Mouse (Mus musculus) MEL (cell line): ENCODE results near the gene Snupn. TPM values are rescaled to one million over a fixed set of nuclear protein-coding genes. Genes with fewer than 3 reads are reported as not detected.

Source experiments
- DNase-seq: peaks from one replicate; pipeline ENCODE4 v3.0.0; 2011; ENCODE audit warnings: low read depth, low spot score
- H3K27ac ChIP-seq: 2 replicates; pipeline ENCODE4 v1.5.1; 2012; ENCODE audit warnings: low read depth, mild to moderate bottlenecking, control low read depth, low read length, moderate library complexity; ENCODE audit not compliant: control insufficient read depth
- H3K27me3 ChIP-seq, 2 experiments: fragments of 150-350 bp in 1 of 2; sonication (generic) in 1 of 2; 2 replicates each; pipeline ENCODE4 v1.6.1; 2012; ENCODE audit warnings: low read length in 2 of 2, mild to moderate bottlenecking in 2 of 2, improper control_type of control experiment in 1 of 2, moderate library complexity in 1 of 2; ENCODE audit not compliant: insufficient read depth in 2 of 2, control insufficient read depth in 1 of 2
- H3K36me3 ChIP-seq, 2 experiments: 2 replicates each; pipeline ENCODE4 v1.6.1; 2012 to 2014; ENCODE audit warnings: low read length in 2 of 2, improper control_type of control experiment in 1 of 2, inconsistent platforms in 1 of 2, mild to moderate bottlenecking in 1 of 2; ENCODE audit not compliant: insufficient read depth in 2 of 2, control insufficient read depth in 1 of 2
- H3K4me1 ChIP-seq, 2 experiments: fragments of 150-350 bp in 1 of 2; sonication (generic) in 1 of 2; 2 replicates each; pipeline ENCODE4 v1.6.1; 2012; ENCODE audit warnings: low read length in 2 of 2, improper control_type of control experiment in 1 of 2, mild to moderate bottlenecking in 1 of 2; ENCODE audit not compliant: insufficient read depth in 2 of 2, control insufficient read depth in 1 of 2
- H3K4me3 ChIP-seq, 2 experiments: fragments of 150-350 bp in 1 of 2; sonication (generic) in 1 of 2; 2 replicates each; pipeline ENCODE4 v1.5.1; 2012; ENCODE audit warnings: low read depth in 2 of 2, low read length in 2 of 2, mild to moderate bottlenecking in 2 of 2, moderate library complexity in 2 of 2, control low read depth in 1 of 2, improper control_type of control experiment in 1 of 2; ENCODE audit not compliant: control insufficient read depth in 1 of 2, insufficient read depth in 1 of 2
- H3K79me2 ChIP-seq: 2 replicates; pipeline ENCODE4 v1.6.1; 2012; ENCODE audit warnings: mild to moderate bottlenecking, low read length, moderate library complexity; ENCODE audit not compliant: control insufficient read depth, poor library complexity, insufficient read depth
- H3K9ac ChIP-seq: 2 replicates; pipeline ENCODE4 v1.6.1; 2012; ENCODE audit warnings: low read depth, mild to moderate bottlenecking, control low read depth, low read length, moderate library complexity; ENCODE audit not compliant: control insufficient read depth, poor library complexity, severe bottlenecking
- H3K9me3 ChIP-seq: fragments of 150-350 bp; sonication (generic); replicated peaks from 2 replicates; pipeline ENCODE4 v1.6.1; 2012; ENCODE audit warnings: mild to moderate bottlenecking, low read length, improper control_type of control experiment, moderate library complexity; ENCODE audit not compliant: insufficient read depth
- BHLHE40 ChIP-seq: IDR thresholded peaks from 2 replicates; pipeline ENCODE4 v1.6.1; 2012; ENCODE audit warnings: low read depth, mild to moderate bottlenecking, inconsistent platforms, low read length, improper control_type of control experiment, borderline replicate concordance
- CTCF ChIP-seq, 3 experiments: IDR thresholded peaks in 2 of 3; conservative IDR thresholded peaks in 1 of 3; 2 replicates each; pipeline ENCODE4 v1.5.1; 2011 to 2012; ENCODE audit warnings: low read length in 3 of 3, low read depth in 2 of 3, mild to moderate bottlenecking in 2 of 3, improper control_type of control experiment in 1 of 3, inconsistent platforms in 1 of 3, mixed read lengths in 1 of 3, moderate library complexity in 1 of 3; ENCODE audit not compliant: control insufficient read depth in 1 of 3, insufficient read depth in 1 of 3, poor library complexity in 1 of 3, severe bottlenecking in 1 of 3
- ELF1 ChIP-seq: IDR thresholded peaks from 2 replicates; pipeline ENCODE4 v1.6.1; 2014; ENCODE audit warnings: low read depth, mild to moderate bottlenecking, inconsistent platforms, low read length, improper control_type of control experiment, moderate library complexity
- EP300 ChIP-seq, 2 experiments: IDR thresholded peaks; 2 replicates each; pipeline ENCODE4 v1.6.1; 2011; ENCODE audit warnings: improper control_type of control experiment in 2 of 2, low read length in 2 of 2, low read depth in 1 of 2, mild to moderate bottlenecking in 1 of 2
- ETS1 ChIP-seq: IDR thresholded peaks from 2 replicates; pipeline ENCODE4 v1.6.1; 2012; ENCODE audit warnings: low read depth, mild to moderate bottlenecking, inconsistent platforms, low read length, improper control_type of control experiment, moderate library complexity
- GATA1 ChIP-seq: IDR thresholded peaks from 2 replicates; pipeline ENCODE4 v1.6.1; 2011; ENCODE audit warnings: low read depth, low read length, improper control_type of control experiment
- HCFC1 ChIP-seq: IDR thresholded peaks from 2 replicates; pipeline ENCODE4 v1.6.1; 2012; ENCODE audit warnings: low read depth, mild to moderate bottlenecking, inconsistent platforms, low read length, improper control_type of control experiment, moderate library complexity
- JUND ChIP-seq: IDR thresholded peaks from 2 replicates; pipeline ENCODE4 v1.6.1; 2011; ENCODE audit warnings: low read depth, mild to moderate bottlenecking, improper control_type of control experiment, low read length
- MAFK ChIP-seq: IDR thresholded peaks from 2 replicates; pipeline ENCODE4 v1.6.1; 2011; ENCODE audit warnings: low read depth, mild to moderate bottlenecking, low read length, improper control_type of control experiment, borderline replicate concordance
- MAX ChIP-seq: IDR thresholded peaks from 2 replicates; pipeline ENCODE4 v1.6.1; 2011; ENCODE audit warnings: low read length, improper control_type of control experiment
- MXI1 ChIP-seq: IDR thresholded peaks from 2 replicates; pipeline ENCODE4 v1.6.1; 2011; ENCODE audit warnings: mild to moderate bottlenecking, low read depth, low read length, improper control_type of control experiment
- MYB ChIP-seq: IDR thresholded peaks from 2 replicates; pipeline ENCODE4 v1.6.1; 2011; ENCODE audit warnings: mild to moderate bottlenecking, low read depth, low read length, improper control_type of control experiment
- MYC ChIP-seq: IDR thresholded peaks from 2 replicates; pipeline ENCODE4 v1.6.1; 2011; ENCODE audit warnings: low read depth, mild to moderate bottlenecking, low read length, improper control_type of control experiment, moderate library complexity
- NELFE ChIP-seq: IDR thresholded peaks from 2 replicates; pipeline ENCODE4 v1.6.1; 2011; ENCODE audit warnings: low read depth, low read length, improper control_type of control experiment
- NRF1 ChIP-seq: IDR thresholded peaks from 2 replicates; pipeline ENCODE4 v1.6.1; 2014; ENCODE audit warnings: low read depth, mild to moderate bottlenecking, inconsistent platforms, low read length, improper control_type of control experiment, moderate library complexity; ENCODE audit not compliant: poor library complexity, insufficient read depth, severe bottlenecking
- POLR2A ChIP-seq, 2 experiments: IDR thresholded peaks; 2 replicates each; pipeline ENCODE4 v1.6.1; 2011 to 2012; ENCODE audit warnings: low read length in 2 of 2, mild to moderate bottlenecking in 2 of 2, control low read depth in 1 of 2, improper control_type of control experiment in 1 of 2, low read depth in 1 of 2, moderate library complexity in 1 of 2; ENCODE audit not compliant: control insufficient read depth in 1 of 2, insufficient read depth in 1 of 2, poor library complexity in 1 of 2
- POLR2AphosphoS2 ChIP-seq: IDR thresholded peaks from 2 replicates; pipeline ENCODE4 v1.6.1; 2011; ENCODE audit warnings: low read length, improper control_type of control experiment
- POLR2AphosphoS5 ChIP-seq: IDR thresholded peaks from 2 replicates; pipeline ENCODE4 v1.6.1; 2012; ENCODE audit warnings: low read depth, borderline replicate concordance, mild to moderate bottlenecking, inconsistent platforms, low read length, moderate library complexity, mixed read lengths
- RAD21 ChIP-seq: IDR thresholded peaks from 2 replicates; pipeline ENCODE4 v1.6.1; 2011; ENCODE audit warnings: mild to moderate bottlenecking, low read depth, low read length, improper control_type of control experiment
- RCOR1 ChIP-seq: IDR thresholded peaks from 2 replicates; pipeline ENCODE4 v1.6.1; 2012; ENCODE audit warnings: low read depth, mild to moderate bottlenecking, inconsistent platforms, low read length, improper control_type of control experiment
- SIN3A ChIP-seq: IDR thresholded peaks from 2 replicates; pipeline ENCODE4 v1.6.1; 2012; ENCODE audit warnings: low read length, improper control_type of control experiment, inconsistent platforms
- TAL1 ChIP-seq: IDR thresholded peaks from 2 replicates; pipeline ENCODE4 v1.6.1; 2012; ENCODE audit warnings: mild to moderate bottlenecking, inconsistent platforms, low read length, moderate library complexity, mixed read lengths
- TBP ChIP-seq: IDR thresholded peaks from 2 replicates; pipeline ENCODE4 v1.8.0; 2011; ENCODE audit warnings: low read depth, low read length, improper control_type of control experiment
- TCF12 ChIP-seq: IDR thresholded peaks from 2 replicates; pipeline ENCODE4 v1.6.1; 2014; ENCODE audit warnings: low read depth, mild to moderate bottlenecking, inconsistent platforms, low read length, improper control_type of control experiment, moderate library complexity
- UBTF ChIP-seq: IDR thresholded peaks from 2 replicates; pipeline ENCODE4 v1.6.1; 2012; ENCODE audit warnings: low read depth, mild to moderate bottlenecking, inconsistent platforms, low read length, improper control_type of control experiment, moderate library complexity, borderline replicate concordance; ENCODE audit not compliant: insufficient read depth
- USF1 ChIP-seq: IDR thresholded peaks from 2 replicates; pipeline ENCODE4 v1.6.1; 2014; ENCODE audit warnings: low read depth, mild to moderate bottlenecking, inconsistent platforms, low read length, improper control_type of control experiment, moderate library complexity
- ZC3H11A ChIP-seq: IDR thresholded peaks from 2 replicates; pipeline ENCODE4 v1.6.1; 2012; ENCODE audit warnings: low read depth, mild to moderate bottlenecking, inconsistent platforms, low read length, improper control_type of control experiment
- ZKSCAN1 ChIP-seq: IDR thresholded peaks from 2 replicates; pipeline ENCODE4 v1.6.1; 2012; ENCODE audit warnings: low read depth, mild to moderate bottlenecking, inconsistent platforms, low read length, improper control_type of control experiment, moderate library complexity
- ZNF384 ChIP-seq: IDR thresholded peaks from 2 replicates; pipeline ENCODE4 v1.6.1; 2012; ENCODE audit warnings: low read depth, mild to moderate bottlenecking, inconsistent platforms, low read length, improper control_type of control experiment
- polyA plus RNA-seq, 2 experiments: library from polyadenylated mRNA; stranded (reverse) in 1 of 2; unstranded in 1 of 2; fragments of >175 nt in 1 of 2; fragments of >200 nt in 1 of 2; gene quantifications; 2 replicates each; pipeline versions ENCODE4 v1.2.1 to v1.2.4; 2012; ENCODE audit warnings: low replicate concordance in 2 of 2, low read depth in 1 of 2; ENCODE audit not compliant: insufficient read length in 2 of 2, insufficient read depth in 1 of 2, missing spikeins in 1 of 2
- total RNA-seq: library from RNA; depleted of rRNA; stranded (reverse); fragments of 300-350 nt; gene quantifications from 2 replicates; pipeline ENCODE4 v1.2.3, GENCODE M21; 2012

Snupn gene
- total and polyA plus RNA-seq, 3 experiments = 14.6 to 14.7 TPM; not detected in 1

DNA sequence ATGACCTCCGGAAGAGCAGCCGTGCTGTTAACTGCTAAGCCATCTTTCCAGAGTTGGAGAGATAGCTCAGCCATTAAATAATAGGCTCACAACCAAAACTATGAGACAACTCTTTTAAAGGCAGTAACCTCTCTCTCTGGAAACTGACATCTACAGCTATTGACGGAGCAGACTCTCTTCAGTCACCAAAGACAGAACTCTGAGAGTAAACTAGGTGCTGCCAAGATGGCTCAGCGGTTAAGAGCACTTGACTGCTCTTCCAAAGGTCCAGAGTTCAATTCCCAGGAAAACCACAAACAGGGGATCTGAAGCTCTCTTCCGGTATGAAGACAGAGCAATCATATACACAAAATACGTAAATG is 13.8 kb upstream of the Snupn start:
- DNase-seq = no peak
- H3K27ac ChIP-seq = peak overlapping the region; percentile 80
- H3K27me3 ChIP-seq = no peaks in the 10 kb centered on the region
- H3K4me1 ChIP-seq = peaks cover 0 to 4% of the 10 kb centered on the region in 2 experiments
- H3K79me2 ChIP-seq = peaks cover 23% of the 10 kb centered on the region
- TF ChIP-seq ZC3H11A (no peak), TBP (peak; percentile 97)
- H3K36me3 ChIP-seq = peaks cover 0 to 20% of the 10 kb centered on the region in 2 experiments; a peak in 2 of 4 replicates
- peak overlapping the region; percentile 66 for H3K9ac ChIP-seq
- peak overlapping the region; percentile 34 to 59 for H3K4me3 ChIP-seq
- no peaks in the 10 kb centered on the region for H3K9me3 ChIP-seq

DNA sequence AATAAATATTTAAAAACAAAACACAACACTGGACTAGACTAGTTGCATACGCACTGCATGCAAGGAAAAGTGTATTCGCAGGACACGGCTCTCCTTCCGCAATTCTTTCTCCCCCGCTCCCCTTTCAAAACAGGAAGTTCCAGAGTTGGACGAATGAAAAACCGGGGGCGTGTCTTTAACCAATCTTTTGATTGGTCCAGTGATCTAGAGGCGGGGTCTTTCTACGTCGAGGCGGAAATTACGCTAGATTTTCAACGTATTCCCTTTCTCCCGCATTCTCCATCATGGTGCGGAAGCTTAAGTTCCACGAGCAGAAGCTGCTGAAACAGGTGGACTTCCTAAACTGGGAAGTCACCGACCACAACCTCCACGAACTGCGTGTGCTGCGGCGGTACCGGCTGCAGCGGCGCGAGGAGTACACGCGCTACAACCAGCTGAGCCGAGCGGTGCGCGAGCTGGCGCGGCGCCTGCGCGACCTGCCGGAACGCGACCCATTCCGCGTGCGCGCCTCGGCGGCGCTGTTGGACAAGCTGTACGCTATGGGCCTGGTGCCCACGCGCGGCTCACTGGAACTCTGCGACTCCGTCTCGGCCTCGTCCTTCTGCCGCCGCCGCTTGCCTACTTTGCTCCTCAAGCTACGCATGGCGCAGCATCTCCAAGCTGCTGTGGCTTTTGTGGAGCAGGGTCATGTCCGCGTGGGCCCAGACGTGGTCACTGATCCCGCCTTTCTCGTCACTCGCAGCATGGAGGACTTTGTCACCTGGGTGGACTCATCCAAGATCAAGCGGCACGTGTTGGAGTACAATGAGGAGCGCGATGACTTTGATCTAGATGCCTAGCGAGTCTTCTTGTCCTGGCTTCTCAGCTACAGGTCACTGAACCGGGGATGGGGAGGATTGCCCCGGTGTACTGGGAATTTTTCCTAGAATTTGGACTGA is 13.2 kb upstream of the Snupn start, which contains the start of gene Imp3:
TSS of gene Imp3 (plus strand) at position 253 of the 938 bp plus-strand sequence.
- Histone ChIP-seq H3K4me1 (peaks cover 0 to 4% of the 10 kb centered on the region in 2 experiments), H3K36me3 (peaks cover 0 to 18% of the 10 kb centered on the region in 2 experiments; a peak in 2 of 4 replicates), H3K9me3 (no peaks in the 10 kb centered on the region), H3K9ac (peak within 1 kb of the TSS; percentile 94), H3K27me3 (no peaks in the 10 kb centered on the region), H3K4me3 (peak within 1 kb of the TSS; percentile 97 to 99), H3K79me2 (peaks cover 23% of the 10 kb centered on the region), H3K27ac (peak within 1 kb of the TSS; percentile 86)
- peak; percentile 98 for DNase-seq
- no peak for TF ChIP-seq RAD21
- no peak for TF ChIP-seq MAFK
- TF ChIP-seq MYC = peak; percentile 82
- peak; percentile 92 for TF ChIP-seq NELFE
- TF ChIP-seq NRF1 = peak; percentile 71
- peak; percentile 79 for TF ChIP-seq TBP
- TF ChIP-seq ETS1 = no peak; the same call in 1 of the 2 replicates
- no peak for TF ChIP-seq TAL1
- TF ChIP-seq MXI1 = peak; percentile 89
- TF ChIP-seq SIN3A = peak; percentile 92
- no peak for TF ChIP-seq JUND
- peak in 2 of 3 experiments; percentile 5 to 34; a peak in 2 of 6 replicates for TF ChIP-seq CTCF (IDR thresholded peaks at IDR 0.05 in 2 of 3, conservative IDR thresholded peaks at IDR 0.05 in 1 of 3; ENCODE audit: control insufficient read depth in 1 of 3, insufficient read depth in 1 of 3, low read depth in 2 of 3, low read length in 3 of 3, poor library complexity in 1 of 3, severe bottlenecking in 1 of 3)
- TF ChIP-seq ELF1 = peak; percentile 97
- peak; percentile 15 for TF ChIP-seq TCF12
- TF ChIP-seq ZKSCAN1 = no peak
- TF ChIP-seq GATA1 = no peak
- TF ChIP-seq POLR2AphosphoS5 = peak; percentile 36; the same call in 1 of the 2 replicates
- peak; percentile 85; the same call in 1 of the 2 replicates for TF ChIP-seq POLR2AphosphoS2
- no peak for TF ChIP-seq RCOR1
- no peak for TF ChIP-seq UBTF
- no peak for TF ChIP-seq BHLHE40
- peak; percentile 45 to 96; a peak in 2 of 4 replicates for TF ChIP-seq POLR2A (IDR thresholded peaks at IDR 0.05; ENCODE audit: control insufficient read depth in 1 of 2, insufficient read depth in 1 of 2, low read depth in 1 of 2, low read length in 2 of 2, poor library complexity in 1 of 2)
- peak; percentile 73; the same call in 1 of the 2 replicates for TF ChIP-seq MAX
- TF ChIP-seq EP300 (IDR thresholded peaks at IDR 0.05; ENCODE audit: low read depth in 1 of 2, low read length in 2 of 2) = no peak; a peak in 1 of 4 replicates
- 0 out of 2 replicates have a peak, but pooled peaks have one; percentile 21 for TF ChIP-seq USF1
- TF ChIP-seq HCFC1 = peak; percentile 83
- TF ChIP-seq ZNF384 = no peak
- peak; percentile 70 for TF ChIP-seq MYB
